Mouse (Mus musculus) cerebellum, postnatal 36 days (tissue): ENCODE results near the gene Btf3.

ENCODE experiments used
- DNase-seq, 2 experiments: peaks; one replicate each; pipeline ENCODE4 v3.0.0; 2021 to 2022; ENCODE audit warnings: mixed read lengths in 2 of 2

Gene Btf3

GRCm38 (mm10) chr13:98264111-98264510, 52.7 kb downstream of the Btf3 start:
- no peak for DNase-seq

GRCm38 (mm10) chr13:98263458-98263987, 53.3 kb downstream of the Btf3 start:
- DNase-seq = no peak

GRCm38 (mm10) chr13:98262636-98263457, 54.0 kb downstream of the Btf3 start, which contains the start of the genes Utp15 and Ankra2:
Gene Utp15 (minus strand): TSS chr13:98263041.
Gene Ankra2 (plus strand): TSS chr13:98263074.
- DNase-seq = peak; percentile 99
